Mouse (Mus musculus) hindbrain, embryonic 14.5 days (tissue): Measurements from ENCODE around the gene Brd7. TPM values are rescaled to one million over a fixed set of nuclear protein-coding genes. Genes with fewer than 3 reads are reported as not detected.

Experiments
- ATAC-seq: fragments of 200-750 bp; cut with Nextera tagmentation; 2 replicates; pipeline ENCODE4 v1.8.0; 2017; ENCODE audit warnings: moderate number of reproducible peaks, mild to moderate bottlenecking, moderate TSS enrichment, moderate library complexity; ENCODE audit not compliant: low FRiP score
- DNase-seq: peaks from one replicate; pipeline ENCODE4 v3.0.0-alpha.2; 2015; ENCODE audit warnings: low spot score
- H3K27ac ChIP-seq: fragments of 300-500 bp; sonication (generic); 2 replicates; pipeline ENCODE4 v1.5.1; 2014; ENCODE audit warnings: mild to moderate bottlenecking, moderate library complexity
- H3K27me3 ChIP-seq: fragments of 300-500 bp; sonication (generic); 2 replicates; pipeline ENCODE4 v1.6.1; 2014; ENCODE audit warnings: mild to moderate bottlenecking, low read length, mixed read lengths; ENCODE audit not compliant: control insufficient read depth, insufficient read depth
- H3K36me3 ChIP-seq: fragments of 300-500 bp; sonication (generic); replicated peaks from 2 replicates; pipeline ENCODE4 v1.6.1; 2014; ENCODE audit not compliant: control insufficient read depth, insufficient read depth
- H3K4me1 ChIP-seq: fragments of 300-500 bp; sonication (generic); replicated peaks from 2 replicates; pipeline ENCODE4 v1.6.1; 2014; ENCODE audit warnings: antibody characterized with exemption, low read length, mixed read lengths; ENCODE audit not compliant: control insufficient read depth, insufficient read depth
- H3K4me2 ChIP-seq: fragments of 300-500 bp; sonication (generic); replicated peaks from 2 replicates; pipeline ENCODE4 v1.6.1; 2014; ENCODE audit warnings: mild to moderate bottlenecking, moderate library complexity
- H3K4me3 ChIP-seq: fragments of 300-500 bp; sonication (generic); replicated peaks from 2 replicates; pipeline ENCODE4 v1.5.1; 2014; ENCODE audit warnings: mild to moderate bottlenecking, low read length
- H3K9ac ChIP-seq: fragments of 300-500 bp; sonication (generic); 2 replicates; pipeline ENCODE4 v1.6.1; 2014
- H3K9me3 ChIP-seq: fragments of 300-500 bp; sonication (generic); 2 replicates; pipeline ENCODE4 v1.6.1; 2016; ENCODE audit warnings: low read length; ENCODE audit not compliant: control insufficient read depth
- WGBS: fragments of 180-500 bp; shearing (Covaris S2); extraction: QIAGEN DNeasy Blood & Tissue Kit; methylation state at CpG from one replicate; pipeline ENCODE4 v1.1.7; 2014; 5-methylcytosine and 5-hydroxymethylcytosine counted together
- polyA plus RNA-seq: library from polyadenylated mRNA; unstranded; fragments of >200 nt; fragmentation: Nextera tagmentation; extraction: Ambion mirVana; gene quantifications from 2 replicates; pipeline ENCODE4 v1.2.1, GENCODE M21; 2014

The Brd7 gene
- polyA plus RNA-seq, 1 experiment from 2014 or later = 63.9 TPM

DNA sequence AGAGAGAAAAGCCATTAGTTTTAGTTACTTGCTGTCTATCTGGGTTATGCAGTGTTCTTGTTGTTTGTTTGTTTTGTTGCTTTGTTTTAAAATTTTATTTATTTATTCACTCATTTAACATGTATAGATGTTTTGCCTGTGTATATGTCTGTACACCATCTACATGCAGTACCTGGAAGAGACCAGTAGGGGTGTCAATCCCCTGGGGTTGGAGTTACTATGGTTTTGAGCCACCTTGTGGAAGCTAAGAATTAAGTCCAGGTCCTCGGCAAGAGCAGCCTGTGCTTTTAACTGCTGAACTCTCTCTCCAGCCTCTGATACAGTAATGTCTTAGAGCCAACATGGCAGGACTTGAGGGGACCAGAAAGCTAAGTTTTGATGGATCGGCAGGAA lies 21.2 kb upstream of the Brd7 start:
- H3K9me3 ChIP-seq = no peaks in the 10 kb centered on the region
- WGBS = 87% methylated on average over 2 of the region's 2 CpGs
- no peak overlapping the region for H3K9ac ChIP-seq
- DNase-seq = no peak
- no peak overlapping the region for H3K4me3 ChIP-seq
- no peaks in the 10 kb centered on the region for H3K36me3 ChIP-seq
- H3K27ac ChIP-seq = no peak overlapping the region
- no peaks in the 10 kb centered on the region for H3K27me3 ChIP-seq
- ATAC-seq = no peak
- H3K4me1 ChIP-seq = no peaks in the 10 kb centered on the region
- H3K4me2 ChIP-seq = no peak overlapping the region

DNA sequence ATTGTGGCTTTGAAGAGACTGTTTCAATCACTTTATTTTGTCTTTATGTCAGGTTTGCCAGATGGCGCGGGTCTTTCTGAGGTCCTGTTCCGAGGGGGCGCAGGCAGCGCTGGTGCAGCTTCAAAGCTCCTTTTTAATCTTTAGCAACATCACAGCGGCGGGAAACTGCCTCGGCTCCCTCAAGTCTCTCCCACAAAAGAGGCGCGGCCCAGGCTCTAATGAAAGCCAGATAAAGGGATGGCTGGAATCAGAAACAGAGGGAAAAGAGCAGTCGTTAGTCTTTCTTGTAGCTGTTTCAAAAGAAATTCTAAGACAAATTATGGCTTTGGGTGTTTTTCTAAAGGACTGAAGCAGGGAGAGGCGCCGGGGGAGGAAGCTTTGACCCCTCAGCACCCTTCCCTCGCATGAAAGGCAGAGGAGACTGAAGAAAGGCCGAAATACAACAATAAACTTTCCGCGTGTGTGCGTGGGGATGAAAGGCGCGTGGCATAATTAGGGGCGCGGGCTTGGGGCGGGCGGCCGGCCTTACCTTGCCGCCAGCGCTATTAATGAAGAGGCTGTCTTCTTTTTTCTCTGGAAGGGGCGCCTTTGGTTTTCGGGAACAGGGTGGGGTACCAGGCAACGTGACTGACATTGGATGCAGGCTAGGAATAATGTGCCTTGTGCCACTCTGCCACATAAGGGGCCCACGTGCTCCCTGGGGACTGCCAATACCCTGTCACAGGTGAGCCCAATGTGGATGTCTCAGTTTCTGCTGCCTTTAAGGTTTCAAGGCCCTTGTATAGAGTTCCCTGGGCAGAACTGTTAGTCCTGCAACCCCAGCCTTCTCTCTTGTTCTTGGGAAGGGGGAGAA lies 20.5 kb upstream of the Brd7 start:
- no peaks in the 10 kb centered on the region for H3K9me3 ChIP-seq
- H3K27ac ChIP-seq = no peak overlapping the region
- no peaks in the 10 kb centered on the region for H3K36me3 ChIP-seq
- ATAC-seq = no peak
- H3K27me3 ChIP-seq = no peaks in the 10 kb centered on the region
- no peak overlapping the region for H3K4me3 ChIP-seq
- H3K4me2 ChIP-seq = no peak overlapping the region
- H3K4me1 ChIP-seq = 0 out of 2 replicates have a peak, but pooled peaks cover under 1% of the 10 kb centered on the region
- DNase-seq = no peak
- H3K9ac ChIP-seq = no peak overlapping the region
- 55% methylated on average over 31 of the region's 31 CpGs for WGBS

DNA sequence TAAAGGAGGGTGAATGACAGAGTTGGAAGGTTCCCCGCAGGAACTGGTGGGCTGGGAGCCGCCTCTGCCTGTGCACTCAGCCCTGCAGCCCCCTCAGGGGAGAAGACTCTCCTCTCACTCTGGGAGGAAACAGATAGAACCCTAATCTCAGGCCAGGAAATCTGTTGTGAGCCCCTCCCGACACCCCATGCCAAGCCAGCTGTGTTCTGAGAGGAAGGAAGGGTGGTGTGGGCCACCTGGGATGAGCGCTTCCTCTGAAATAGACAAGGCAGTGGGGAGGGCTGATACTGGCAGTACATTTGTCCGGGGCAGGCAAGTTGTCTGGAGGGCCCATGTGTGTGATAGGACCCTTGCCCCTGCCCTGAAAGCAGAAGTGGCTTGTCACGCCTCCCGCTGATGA lies 18.5 kb upstream of the Brd7 start:
- WGBS = 81% methylated on average over 7 of the region's 7 CpGs
- Histone ChIP-seq H3K4me2 (no peak overlapping the region), H3K4me1 (peaks cover 16% of the 10 kb centered on the region), H3K9ac (no peak overlapping the region), H3K27me3 (no peaks in the 10 kb centered on the region), H3K9me3 (no peaks in the 10 kb centered on the region), H3K36me3 (no peaks in the 10 kb centered on the region), H3K4me3 (no peak overlapping the region), H3K27ac (no peak overlapping the region)
- no peak for ATAC-seq
- no peak for DNase-seq

GRCm38 (mm10) chr8:88376836-88377582 lies 15.0 kb upstream of the Brd7 start:
- DNase-seq = peak; percentile 73
- Histone ChIP-seq H3K4me3 (no peak overlapping the region), H3K4me1 (peaks cover 16% of the 10 kb centered on the region), H3K27me3 (no peaks in the 10 kb centered on the region), H3K9me3 (no peaks in the 10 kb centered on the region), H3K27ac (peak overlapping the region; percentile 7; the same call in 1 of the 2 replicates), H3K9ac (no peak overlapping the region), H3K4me2 (no peak overlapping the region), H3K36me3 (no peaks in the 10 kb centered on the region)
- peak; percentile 76; the same call in 1 of the 2 replicates for ATAC-seq
- 33% methylated on average over 19 of the region's 19 CpGs for WGBS

- 89% methylated on average over 2 of the region's 2 CpGs for WGBS
These were observed 9.5 kb upstream of the Brd7 start for GRCm38 (mm10) chr8:88371522-88371921.

GRCm38 (mm10) chr8:88369805-88370204 lies 7.8 kb upstream of the Brd7 start:
- H3K4me1 ChIP-seq = peaks cover 3% of the 10 kb centered on the region; the same call in 1 of the 2 replicates
- ATAC-seq (no peak), DNase-seq (no peak)
- no peak overlapping the region for H3K4me3 ChIP-seq
- no peaks in the 10 kb centered on the region for H3K9me3 ChIP-seq
- WGBS = 63% methylated on average over 3 of the region's 3 CpGs
- H3K36me3 ChIP-seq = no peaks in the 10 kb centered on the region
- H3K27ac ChIP-seq = no peak overlapping the region
- H3K4me2 ChIP-seq = no peak overlapping the region
- H3K27me3 ChIP-seq = no peaks in the 10 kb centered on the region
- H3K9ac ChIP-seq = no peak overlapping the region

More at GRCm38 (mm10) chr8:88371522-88371921, 9.5 kb upstream of the Brd7 start:
- Histone ChIP-seq H3K36me3 (no peaks in the 10 kb centered on the region), H3K4me2 (no peak overlapping the region), H3K27ac (no peak overlapping the region), H3K4me1 (peaks cover 9% of the 10 kb centered on the region), H3K27me3 (no peaks in the 10 kb centered on the region), H3K9me3 (no peaks in the 10 kb centered on the region), H3K4me3 (no peak overlapping the region), H3K9ac (no peak overlapping the region)
- no peak for DNase-seq
- ATAC-seq = no peak

GRCm38 (mm10) chr8:88369221-88369620 lies 7.2 kb upstream of the Brd7 start:
- Histone ChIP-seq H3K36me3 (no peaks in the 10 kb centered on the region), H3K4me2 (no peak overlapping the region), H3K9me3 (no peaks in the 10 kb centered on the region), H3K4me3 (no peak overlapping the region), H3K9ac (no peak overlapping the region), H3K4me1 (peaks cover 3% of the 10 kb centered on the region; the same call in 1 of the 2 replicates), H3K27ac (no peak overlapping the region), H3K27me3 (no peaks in the 10 kb centered on the region)
- no peak for DNase-seq
- 21% methylated on average over 6 of the region's 6 CpGs for WGBS
- ATAC-seq = no peak

DNA sequence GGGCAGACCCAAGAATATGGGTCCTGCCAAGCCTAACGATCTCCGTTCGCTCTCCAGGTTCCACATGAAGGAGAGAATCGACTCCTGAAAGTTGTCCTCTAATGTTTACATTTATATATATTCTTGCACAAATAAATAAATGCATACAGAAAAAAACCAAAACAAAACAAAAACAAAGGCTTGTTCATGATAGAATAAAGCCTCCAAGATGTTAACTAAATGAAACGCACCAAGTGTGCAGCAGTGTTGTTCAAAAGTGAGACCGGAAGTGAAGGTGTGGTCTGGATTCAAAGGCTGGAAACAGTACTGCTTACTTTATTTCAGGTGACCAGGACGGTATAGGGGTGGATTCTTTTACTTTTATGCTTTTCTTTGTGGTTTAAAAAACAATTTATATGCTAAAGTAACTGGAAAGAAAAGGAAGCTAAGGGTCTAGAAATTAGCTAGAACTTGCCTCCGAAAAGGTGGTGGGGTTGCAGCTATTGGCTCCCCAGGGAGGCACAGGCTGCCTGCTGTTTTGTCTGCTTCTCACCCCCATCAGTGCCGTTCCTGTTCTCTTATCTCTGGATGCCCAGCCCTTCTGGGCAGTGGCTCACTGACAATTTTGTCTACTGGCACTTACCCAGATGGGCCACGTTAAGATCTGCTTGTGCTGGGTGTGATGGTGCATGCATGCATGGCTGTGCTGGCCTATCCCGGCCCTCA lies 604 bp upstream of the Brd7 start:
- no peak overlapping the region for H3K27ac ChIP-seq
- WGBS = 36% methylated on average over 11 of the region's 11 CpGs
- H3K9me3 ChIP-seq = no peaks in the 10 kb centered on the region
- peak overlapping the region; percentile 99 for H3K4me2 ChIP-seq
- no peaks in the 10 kb centered on the region for H3K27me3 ChIP-seq
- H3K36me3 ChIP-seq = peaks cover 16% of the 10 kb centered on the region
- DNase-seq (no peak), ATAC-seq (no peak)
- 0 out of 2 replicates have a peak overlapping the region, but pooled peaks have one; percentile 90 for H3K9ac ChIP-seq
- peaks cover 18% of the 10 kb centered on the region for H3K4me1 ChIP-seq
- peak overlapping the region; percentile 86 for H3K4me3 ChIP-seq
